Mouse (Mus musculus) Patski (cell line): ENCODE data around the gene Bora. TPM values are rescaled to one million over a fixed set of nuclear protein-coding genes. Genes with fewer than 3 reads are reported as not detected.

Experiments used
- ATAC-seq: fragments of 100-300 bp; one replicate; pipeline ENCODE4 v1.8.0; 2021
- CTCF ChIA-PET: fragments of 350-600 bp; sonication (Branson Sonifier 250); formaldehyde crosslinking; loops from one replicate; lab custom pipeline; 2022; ENCODE audit warnings: inconsistent platforms; lab: Charles Lee
- POLR2A ChIA-PET: fragments of 350-600 bp; sonication (Branson Sonifier 250); formaldehyde crosslinking; loops from one replicate; lab custom pipeline; 2022; ENCODE audit warnings: antibody characterized with exemption, inconsistent platforms; lab: Charles Lee
- DNase-seq: peaks from one replicate; pipeline ENCODE4 v3.0.0-alpha.2; 2011; ENCODE audit warnings: low read depth, low spot score
- H3K27me3 ChIP-seq: fragments of 371-371 bp; one replicate; pipeline ENCODE4 v1.5.1; 2021
- CTCF ChIP-seq: fragments of 100-300 bp; IDR thresholded peaks from one replicate; pipeline ENCODE4 v1.5.1; 2021
- in situ Hi-C: fragments of 300-500 bp; cut with MboI; formaldehyde crosslinking; loops from 3 replicates; pipeline ENCODE4 v1.11.1; 2018; ENCODE audit warnings: low pct_unique_long_range_greater_than_20kb, mixed read lengths
- polyA plus RNA-seq: library from polyadenylated mRNA; unstranded; gene quantifications from one replicate; pipeline ENCODE4 v1.2.3, GENCODE M21; 2021

Bora gene
- polyA plus RNA-seq, 1 experiment from 2014 or later: 8.5 TPM

GRCm38 (mm10) chr14:99071146-99071545 is 25.1 kb downstream of the Bora start:
- no peaks in the 10 kb centered on the region for H3K27me3 ChIP-seq
- no peak for TF ChIP-seq CTCF
- in situ Hi-C loops: no loop called here
- POLR2A ChIA-PET: interaction anchor here (0.6 kb wide), 1 partner anchor 13 kb away, joined by 12 read pairs; no protein-coding TSS in a partner anchor
- peak; percentile 33 for DNase-seq
- peak; percentile 99 for ATAC-seq
- CTCF ChIA-PET: no interaction called here

- ATAC-seq: no peak
- TF ChIP-seq CTCF: no peak
- ChIA-PET POLR2A (no interaction called here), CTCF (interaction anchor here (1.4 kb wide), 1 partner anchor 10 kb away, joined by 3 read pairs; no protein-coding TSS in a partner anchor)
- DNase-seq: no peak
- H3K27me3 ChIP-seq: no peaks in the 10 kb centered on the region
- in situ Hi-C loops: no loop called here
These were observed 42.9 kb downstream of the Bora start for GRCm38 (mm10) chr14:99088947-99089346.

GRCm38 (mm10) chr14:99099267-99099966 is 53.4 kb downstream of the Bora start, which contains the start of the genes Pibf1 and Dis3:
Gene Pibf1 (plus strand): TSS chr14:99099424.
Gene Dis3 (minus strand): TSS chr14:99099770.
- no peaks in the 10 kb centered on the region for H3K27me3 ChIP-seq
- ATAC-seq (peak; percentile 100), DNase-seq (peak; percentile 85)
- no peak for TF ChIP-seq CTCF
- in situ Hi-C loops: no loop called here
- ChIA-PET CTCF (interaction anchor here (1.3 kb wide), 1 partner anchor 43 kb away, joined by 3 read pairs; no protein-coding TSS in a partner anchor), POLR2A (interaction anchor here (0.8 kb wide), 1 partner anchor 811 kb away, joined by 4 read pairs; no protein-coding TSS in a partner anchor)

GRCm38 (mm10) chr14:99099967-99100587 is 54.1 kb downstream of the Bora start:
- in situ Hi-C loops: no loop called here
- POLR2A ChIA-PET: interaction anchor here (0.8 kb wide), 1 partner anchor 811 kb away, joined by 4 read pairs; no protein-coding TSS in a partner anchor
- no peak for ATAC-seq
- no peak for DNase-seq
- CTCF ChIA-PET: no interaction called here
- TF ChIP-seq CTCF: no peak
- no peaks in the 10 kb centered on the region for H3K27me3 ChIP-seq

GRCm38 (mm10) chr14:99103050-99103449 is 57.0 kb downstream of the Bora start:
- in situ Hi-C loops: no loop called here
- ChIA-PET CTCF (no interaction called here), POLR2A (no interaction called here)
- H3K27me3 ChIP-seq: no peaks in the 10 kb centered on the region
- ATAC-seq (no peak), DNase-seq (no peak)
- TF ChIP-seq CTCF: no peak

- no peak for TF ChIP-seq CTCF
- DNase-seq (no peak), ATAC-seq (no peak)
- in situ Hi-C loops: no loop called here
- POLR2A ChIA-PET: no interaction called here
- CTCF ChIA-PET: interaction anchor here (1.0 kb wide), 1 partner anchor 34 kb away, joined by 3 read pairs; no protein-coding TSS in a partner anchor
- H3K27me3 ChIP-seq: no peaks in the 10 kb centered on the region
These were observed 58.6 kb downstream of the Bora start for GRCm38 (mm10) chr14:99104542-99105123.

GRCm38 (mm10) chr14:99106671-99107070 is 60.6 kb downstream of the Bora start:
- POLR2A ChIA-PET: no interaction called here

GRCm38 (mm10) chr14:99107631-99108187 is 61.7 kb downstream of the Bora start:
- ChIA-PET CTCF (no interaction called here), POLR2A (no interaction called here)
- DNase-seq (no peak), ATAC-seq (no peak)
- H3K27me3 ChIP-seq: no peaks in the 10 kb centered on the region
- TF ChIP-seq CTCF: no peak
- in situ Hi-C loops: no loop called here

More at GRCm38 (mm10) chr14:99106671-99107070, 60.6 kb downstream of the Bora start:
- H3K27me3 ChIP-seq: no peaks in the 10 kb centered on the region
- DNase-seq (no peak), ATAC-seq (no peak)
- no peak for TF ChIP-seq CTCF
- CTCF ChIA-PET: interaction anchor here (1.3 kb wide), 2 partner anchors 14 to 19 kb away, joined by 3 read pairs; no protein-coding TSS in a partner anchor
- in situ Hi-C loops: no loop called here

GRCm38 (mm10) chr14:99108762-99109161 is 62.7 kb downstream of the Bora start:
- H3K27me3 ChIP-seq: no peaks in the 10 kb centered on the region
- ATAC-seq (no peak), DNase-seq (no peak)
- no peak for TF ChIP-seq CTCF
- ChIA-PET CTCF (interaction anchor here (1.2 kb wide), 1 partner anchor 14 kb away, joined by 3 read pairs; no protein-coding TSS in a partner anchor), POLR2A (interaction anchor here (0.6 kb wide), 1 partner anchor 49 kb away, joined by 3 read pairs; no protein-coding TSS in a partner anchor)
- in situ Hi-C loops: no loop called here

GRCm38 (mm10) chr14:99117576-99117975 is 71.6 kb downstream of the Bora start:
- CTCF ChIA-PET: interaction anchor here (0.8 to 1.2 kb wide), 2 partner anchors 15 to 180 kb away, joined by 3 to 5 read pairs; no protein-coding TSS in a partner anchor
- ATAC-seq: no peak
- H3K27me3 ChIP-seq: no peaks in the 10 kb centered on the region
- DNase-seq: no peak
- peak; percentile 31 for TF ChIP-seq CTCF
- in situ Hi-C loops: no loop called here
- POLR2A ChIA-PET: no interaction called here
